Mouse (Mus musculus) ES-Bruce4 (cell line): ENCODE data around the gene Pja2. TPM values are rescaled to one million over a fixed set of nuclear protein-coding genes. Genes with fewer than 3 reads are reported as not detected.
A peak's percentile ranks its signal among the peaks of the same experiment; 100 is the strongest.
"Not testable (repeated sequence)": the region's sequence is repeated elsewhere in the genome, so short reads cannot be mapped to it uniquely, and the experiment has no call there.

Experiments used
- H3K27ac ChIP-seq: 2 replicates; pipeline ENCODE4 v1.5.1; 2012; ENCODE audit warnings: low read length, inconsistent platforms; ENCODE audit not compliant: insufficient read depth
- H3K27me3 ChIP-seq: 2 replicates; pipeline ENCODE4 v1.6.1; 2012; ENCODE audit warnings: mild to moderate bottlenecking, low read length, inconsistent platforms; ENCODE audit not compliant: control insufficient read depth, poor library complexity, insufficient read depth, severe bottlenecking
- H3K36me3 ChIP-seq: 2 replicates; pipeline ENCODE4 v1.6.1; 2012; ENCODE audit warnings: inconsistent platforms, mild to moderate bottlenecking, low read length, moderate library complexity; ENCODE audit not compliant: control insufficient read depth, poor library complexity, insufficient read depth, severe bottlenecking
- H3K4me1 ChIP-seq: one replicate; pipeline ENCODE4 v1.8.1; 2011; ENCODE audit warnings: low read length; ENCODE audit not compliant: control insufficient read depth, insufficient read depth
- H3K4me3 ChIP-seq: 2 replicates; pipeline ENCODE4 v1.5.1; 2011; ENCODE audit warnings: low read depth, mild to moderate bottlenecking, low read length
- H3K9ac ChIP-seq: 2 replicates; pipeline ENCODE4 v1.6.1; 2012; ENCODE audit warnings: low read depth, mild to moderate bottlenecking, inconsistent platforms; ENCODE audit not compliant: poor library complexity, severe bottlenecking
- H3K9me3 ChIP-seq: replicated peaks from 2 replicates; pipeline ENCODE4 v1.6.1; 2012; ENCODE audit warnings: mild to moderate bottlenecking, low read length, inconsistent platforms; ENCODE audit not compliant: control insufficient read depth, poor library complexity, insufficient read depth, severe bottlenecking
- CTCF ChIP-seq: IDR thresholded peaks from one replicate; pipeline ENCODE4 v1.8.1; 2011; ENCODE audit warnings: low read depth, low read length
- EP300 ChIP-seq: IDR thresholded peaks from 2 replicates; pipeline ENCODE4 v1.6.1; 2011; ENCODE audit warnings: low read depth, low read length; ENCODE audit not compliant: insufficient read depth
- POLR2A ChIP-seq: IDR thresholded peaks from one replicate; pipeline ENCODE4 v1.8.1; 2011; ENCODE audit warnings: low read length; ENCODE audit not compliant: insufficient read depth
- polyA plus RNA-seq: library from polyadenylated mRNA; stranded (reverse); fragments of >200 nt; gene quantifications from 2 replicates; pipeline ENCODE4 v1.2.4, GENCODE M21; 2011; ENCODE audit warnings: low read depth; ENCODE audit not compliant: missing spikeins, insufficient read depth, insufficient read length

Pja2 gene
- polyA plus RNA-seq, 1 experiment = 42.6 TPM

DNA sequence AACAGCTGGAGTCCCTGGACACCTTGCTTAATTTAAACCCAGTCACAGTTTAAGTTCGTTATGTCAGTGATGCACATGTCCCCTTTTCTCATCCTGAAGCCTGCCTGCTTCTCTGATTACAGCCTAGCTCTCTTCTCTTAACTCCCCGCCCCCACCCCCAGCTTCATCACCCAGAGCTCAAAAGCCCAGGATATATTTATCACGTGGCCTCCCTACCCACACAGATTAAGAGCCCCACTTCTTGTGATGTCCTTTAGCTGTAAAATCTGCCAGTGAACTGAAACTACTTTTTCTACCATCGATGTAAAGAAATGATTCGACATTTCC is 1.0 kb upstream of the Pja2 start:
- H3K27ac ChIP-seq = no peak overlapping the region
- H3K27me3 ChIP-seq = no peaks in the 10 kb centered on the region
- no peaks in the 10 kb centered on the region for H3K36me3 ChIP-seq
- no peaks in the 10 kb centered on the region for H3K4me1 ChIP-seq
- peak overlapping the region; percentile 29; the same call in 1 of the 2 replicates for H3K9ac ChIP-seq
- TF ChIP-seq CTCF = no peak
- TF ChIP-seq EP300 = no peak
- TF ChIP-seq POLR2A = no peak
- H3K4me3 ChIP-seq = peak overlapping the region; percentile 75
- H3K9me3 ChIP-seq = no peaks in the 10 kb centered on the region

DNA sequence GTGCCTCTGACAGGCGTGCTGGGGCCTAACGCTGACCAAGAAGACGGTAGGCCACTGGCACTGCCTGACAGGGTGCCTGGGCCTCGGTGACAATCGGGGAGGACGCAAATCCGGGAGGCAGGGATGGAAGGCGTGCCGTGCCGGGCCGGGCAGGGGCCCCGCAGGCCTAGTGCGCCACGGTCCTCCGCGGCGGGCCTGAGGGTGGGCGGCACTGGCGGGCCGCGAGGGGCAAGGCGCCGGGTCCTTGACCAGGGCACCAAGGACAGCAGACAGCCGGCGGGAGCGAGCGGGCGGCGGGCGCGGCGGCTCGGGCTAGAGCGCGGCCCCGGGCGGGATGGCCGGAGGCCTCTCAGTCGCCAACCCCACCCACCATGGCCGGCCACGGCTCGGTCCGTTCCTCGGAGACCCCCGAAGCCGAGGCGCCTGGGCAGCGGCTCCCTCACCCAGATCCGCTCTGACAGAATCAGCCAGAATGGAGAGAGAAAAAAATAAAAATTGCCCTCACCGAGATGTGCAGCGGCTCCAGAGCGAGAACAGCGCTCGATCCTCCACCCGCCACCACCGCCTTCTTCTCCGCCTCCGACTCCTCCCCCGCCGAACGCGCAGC is 322 bp downstream of the Pja2 start:
- TF ChIP-seq POLR2A (peak; percentile 23), EP300 (no peak), CTCF (no peak)
- Histone ChIP-seq H3K4me1 (no peaks in the 10 kb centered on the region), H3K36me3 (no peaks in the 10 kb centered on the region), H3K27me3 (no peaks in the 10 kb centered on the region), H3K4me3 (peak overlapping the region; percentile 74), H3K9ac (peak overlapping the region; percentile 87), H3K9me3 (no peaks in the 10 kb centered on the region), H3K27ac (peak overlapping the region; percentile 42; the same call in 1 of the 2 replicates)

DNA sequence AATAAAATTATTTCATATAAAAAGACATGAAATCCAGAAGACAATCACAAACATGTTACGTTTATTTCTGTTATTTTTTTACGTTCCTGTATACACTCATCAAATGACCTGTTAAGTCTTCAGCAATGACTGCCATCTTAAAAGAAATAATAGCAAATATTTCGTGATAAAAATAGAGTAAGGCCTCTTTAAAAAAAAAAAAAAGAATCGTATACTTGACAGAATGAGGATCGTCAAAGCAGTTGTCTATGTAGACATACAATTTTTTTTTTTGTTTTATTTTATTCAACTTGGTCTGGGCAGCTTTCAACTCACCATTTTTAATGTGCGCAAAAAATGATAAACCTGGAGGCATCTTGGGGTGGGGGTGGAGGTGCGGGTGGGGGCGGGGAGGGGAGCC is 831 bp downstream of the Pja2 start:
- Histone ChIP-seq H3K27ac (no peak overlapping the region), H3K27me3 (no peaks in the 10 kb centered on the region), H3K4me1 (no peaks in the 10 kb centered on the region), H3K36me3 (no peaks in the 10 kb centered on the region), H3K9ac (peak overlapping the region; percentile 87), H3K9me3 (no peaks in the 10 kb centered on the region), H3K4me3 (peak overlapping the region; percentile 74)
- TF ChIP-seq EP300 = no peak
- no peak for TF ChIP-seq POLR2A
- no peak for TF ChIP-seq CTCF

DNA sequence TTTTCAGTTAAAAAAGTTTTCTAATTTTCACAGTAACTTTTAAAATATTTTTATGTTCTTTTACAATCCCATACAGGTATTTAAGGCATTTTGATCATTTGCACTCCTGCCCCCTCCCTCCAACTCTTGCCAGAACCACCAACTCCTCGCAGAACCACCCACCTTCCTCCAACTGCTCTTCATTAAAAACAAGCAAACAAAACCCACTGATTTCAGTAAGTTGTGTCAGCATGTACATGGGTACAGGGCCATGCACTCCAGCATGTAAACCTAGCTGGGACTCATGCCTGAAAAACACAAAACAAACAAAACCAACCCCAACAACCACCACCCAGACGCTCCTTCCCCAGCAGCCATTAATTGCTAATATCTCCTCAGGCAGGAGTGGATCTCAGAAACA is 7.2 kb downstream of the Pja2 start:
- Histone ChIP-seq H3K9ac (no peak overlapping the region), H3K36me3 (no peaks in the 10 kb centered on the region), H3K27ac (no peak overlapping the region), H3K27me3 (no peaks in the 10 kb centered on the region), H3K9me3 (no peaks in the 10 kb centered on the region), H3K4me1 (no peaks in the 10 kb centered on the region), H3K4me3 (no peak overlapping the region)
- no peak for TF ChIP-seq POLR2A
- TF ChIP-seq CTCF = no peak
- TF ChIP-seq EP300 = no peak

DNA sequence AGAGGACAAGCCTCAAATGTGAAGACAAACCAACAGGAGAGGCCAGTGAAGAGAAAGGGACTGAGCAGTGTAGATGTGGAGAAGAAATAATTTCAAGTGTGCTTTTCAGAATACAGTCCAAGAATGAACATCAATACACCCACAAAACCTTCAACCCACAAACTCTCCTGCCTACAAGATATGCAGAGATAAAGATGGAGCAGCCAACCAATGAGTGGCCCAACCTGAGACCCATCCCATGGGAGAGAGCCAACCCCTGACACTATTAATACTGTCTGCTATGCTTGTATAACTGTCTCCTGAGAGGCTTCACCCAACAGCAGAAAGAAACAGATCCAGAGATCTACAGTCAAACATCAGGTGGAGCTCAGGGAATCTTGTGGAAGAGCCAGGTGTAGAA is 16.3 kb downstream of the Pja2 start:
- Histone ChIP-seq H3K27me3 (no peaks in the 10 kb centered on the region), H3K9ac (no peak overlapping the region), H3K27ac (no peak overlapping the region), H3K4me3 (no peak overlapping the region), H3K36me3 (no peaks in the 10 kb centered on the region; the same call in 1 of the 2 replicates), H3K9me3 (no peaks in the 10 kb centered on the region), H3K4me1 (no peaks in the 10 kb centered on the region)
- TF ChIP-seq POLR2A (no peak), EP300 (no peak), CTCF (no peak)

DNA sequence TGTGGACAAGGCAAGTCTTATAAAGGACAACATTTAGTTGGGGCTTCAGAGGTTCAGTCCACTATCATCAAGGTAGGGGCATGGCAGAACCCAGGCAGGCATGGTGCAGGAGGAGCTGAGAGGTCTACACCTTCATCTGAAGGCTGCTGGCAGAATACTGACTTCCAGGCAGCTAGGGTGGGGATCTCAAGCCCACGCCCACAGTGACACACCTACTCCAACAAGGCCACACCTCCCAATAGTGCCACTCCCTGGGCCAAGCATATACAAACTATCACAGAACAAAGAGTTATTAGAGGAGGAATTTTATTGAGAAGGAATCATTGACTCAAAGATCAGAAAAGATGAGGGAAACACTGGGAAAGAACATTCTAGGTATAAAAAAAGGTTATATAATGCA is 17.2 kb downstream of the Pja2 start:
- H3K4me3 ChIP-seq, H3K9ac ChIP-seq, H3K27ac ChIP-seq, H3K9me3 ChIP-seq, H3K4me1 ChIP-seq, H3K36me3 ChIP-seq, H3K27me3 ChIP-seq: not testable (repeated sequence)
